Mouse (Mus musculus): ENCODE measurements at regions not wholly inside any gene's neighbourhood (a gene's known extent, or its start where the extent isn't known, plus 50 kb on each side); places are given as distances from the start of the nearest gene placed in this dataset.

GRCm38 (mm10) chr3:150185807-150186206 is 1195.5 kb upstream of the Adgrl2 start:
- TF ChIP-seq CTCF (IDR thresholded peaks at IDR 0.05) (no peak), EP300 (IDR thresholded peaks at IDR 0.05; ENCODE audit: insufficient read depth, low read depth, low read length) (no peak), POLR2A (IDR thresholded peaks at IDR 0.05; ENCODE audit: insufficient read depth, low read depth, low read length) (no peak)
